Mouse (Mus musculus) kidney, embryonic 15.5 days (tissue): ENCODE data around the gene Dll1. TPM values are rescaled to one million over a fixed set of nuclear protein-coding genes. Genes with fewer than 3 reads are reported as not detected.

Experiments used
- polyA plus RNA-seq: library from polyadenylated mRNA; unstranded; fragments of >200 nt; fragmentation: Nextera tagmentation; extraction: Ambion mirVana; gene quantifications from 2 replicates; pipeline ENCODE4 v1.2.1, GENCODE M21; 2015

Dll1 gene
- polyA plus RNA-seq, 1 experiment from 2014 or later = 30.9 TPM

Other genes starting within 250 kb of the Dll1 start
- 28.1 and 28.7 TPM in 2 replicates for gene Fam120b, start 19.3 kb upstream of the Dll1 start, polyA plus RNA-seq
- 265 and 285 TPM in 2 replicates for gene Psmb1, start 122.9 kb upstream of the Dll1 start, polyA plus RNA-seq
- gene Tbp, start 123.0 kb upstream of the Dll1 start, polyA plus RNA-seq = 49.4 and 51.1 TPM in 2 replicates
- 44.8 and 51.2 TPM in 2 replicates for gene Pdcd2, start 150.4 kb upstream of the Dll1 start, polyA plus RNA-seq
- gene Prdm9, start 187.5 kb upstream of the Dll1 start, polyA plus RNA-seq = 2.0 and 2.9 TPM in 2 replicates